Mouse (Mus musculus): ENCODE results near the gene Rsph1. TPM values are rescaled to one million over a fixed set of nuclear protein-coding genes. Genes with fewer than 3 reads are reported as not detected.

The Rsph1 gene
- polyA plus RNA-seq, 1 experiment from 2014 or later, result 0.62 TPM

DNA sequence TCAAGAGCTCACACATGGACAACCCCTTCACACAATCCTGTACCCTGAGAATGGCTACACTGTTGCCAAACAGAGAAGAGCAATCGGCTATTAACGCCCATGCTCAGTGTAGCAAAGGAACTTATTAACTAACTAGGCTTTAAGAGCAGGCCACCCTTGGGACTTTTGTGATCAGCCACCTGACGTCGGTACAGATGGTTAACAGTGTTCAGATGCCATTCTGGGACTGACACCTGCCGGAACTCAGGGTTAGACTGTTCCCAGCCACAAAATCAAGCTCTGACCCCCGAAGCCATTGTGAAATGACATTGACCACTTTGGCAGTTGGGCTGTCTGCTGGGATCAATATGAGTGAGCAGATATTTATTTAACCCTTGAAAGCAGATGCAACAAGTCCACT, 15.8 kb downstream of the Rsph1 start:
- Histone ChIP-seq H3K9ac (replicated peaks; ENCODE audit: low read depth, low read length) (no peak overlapping the region), H3K4me1 (ENCODE audit: control insufficient read depth, insufficient read depth, low read length) (no peaks in the 10 kb centered on the region), H3K4me3 (ENCODE audit: low read depth, low read length) (no peak overlapping the region), H3K27ac (ENCODE audit: low read length) (no peak overlapping the region), H3K27me3 (ENCODE audit: control insufficient read depth, insufficient read depth, low read length) (no peaks in the 10 kb centered on the region), H3K36me3 (ENCODE audit: control insufficient read depth, insufficient read depth, low read length) (no peaks in the 10 kb centered on the region), H3K4me2 (replicated peaks; ENCODE audit: low read depth, low read length) (no peak overlapping the region), H3K9me3 (ENCODE audit: control insufficient read depth, low read depth, low read length) (no peaks in the 10 kb centered on the region)
- WGBS, result 83% methylated on average over 6 of the region's 6 CpGs
- ATAC-seq (ENCODE audit: insufficient number of reproducible peaks, insufficient read depth, low FRiP score, low read depth), result no peak

DNA sequence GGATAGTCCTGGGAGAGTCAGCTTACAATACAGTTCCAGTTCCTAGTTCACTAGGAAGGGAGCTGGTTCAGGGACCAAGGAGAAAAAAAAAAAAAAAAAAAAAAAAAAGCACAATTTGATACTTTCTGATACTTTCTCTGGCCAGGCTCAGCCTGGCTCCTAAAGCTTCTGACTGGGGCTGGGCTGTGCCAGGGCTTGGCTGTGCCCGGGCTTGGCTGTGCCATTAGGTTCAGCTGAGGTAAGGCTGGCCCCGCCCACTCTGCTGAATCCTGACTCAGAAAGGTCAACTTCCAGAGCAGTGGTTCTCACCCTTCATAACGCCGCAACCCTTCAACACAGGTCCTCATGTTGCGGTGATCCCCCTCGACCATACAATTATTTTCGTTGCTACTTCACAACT, 16.8 kb downstream of the Rsph1 start:
- H3K9me3 ChIP-seq (ENCODE audit: control insufficient read depth, low read depth, low read length), result no peaks in the 10 kb centered on the region
- H3K9ac ChIP-seq (replicated peaks; ENCODE audit: low read depth, low read length), result no peak overlapping the region
- H3K27ac ChIP-seq (ENCODE audit: low read length), result no peak overlapping the region
- H3K4me3 ChIP-seq (ENCODE audit: low read depth, low read length), result no peak overlapping the region
- no peak for ATAC-seq (ENCODE audit: insufficient number of reproducible peaks, insufficient read depth, low FRiP score, low read depth)
- no peaks in the 10 kb centered on the region for H3K36me3 ChIP-seq (ENCODE audit: control insufficient read depth, insufficient read depth, low read length)
- 72% methylated on average over 7 of the region's 7 CpGs for WGBS
- H3K4me1 ChIP-seq (ENCODE audit: control insufficient read depth, insufficient read depth, low read length), result no peaks in the 10 kb centered on the region
- no peak overlapping the region for H3K4me2 ChIP-seq (replicated peaks; ENCODE audit: low read depth, low read length)
- no peaks in the 10 kb centered on the region for H3K27me3 ChIP-seq (ENCODE audit: control insufficient read depth, insufficient read depth, low read length)

DNA sequence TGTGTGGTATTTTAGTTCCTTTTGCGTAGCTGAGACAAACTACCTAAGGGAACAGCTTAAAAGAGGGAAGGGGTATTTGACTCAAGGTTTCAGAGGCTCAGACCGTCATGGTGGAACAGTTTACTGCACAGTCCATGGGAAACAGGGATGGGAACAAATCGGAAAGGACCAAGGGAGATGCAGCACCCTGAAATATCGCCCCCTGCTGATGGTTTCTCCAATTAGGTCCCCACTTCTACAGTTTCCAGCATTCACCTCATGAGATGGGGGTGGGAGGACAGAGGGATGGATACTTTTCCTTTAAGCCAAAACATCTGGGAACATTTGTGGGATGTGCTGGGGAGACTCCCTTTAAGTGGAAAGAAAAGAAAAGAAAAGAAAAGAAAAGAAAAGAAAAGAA, 17.4 kb downstream of the Rsph1 start:
- WGBS, result 68% methylated on average over 4 of the region's 4 CpGs
- no peaks in the 10 kb centered on the region for H3K36me3 ChIP-seq (ENCODE audit: control insufficient read depth, insufficient read depth, low read length)
- no peak for ATAC-seq (ENCODE audit: insufficient number of reproducible peaks, insufficient read depth, low FRiP score, low read depth)
- no peak overlapping the region for H3K4me2 ChIP-seq (replicated peaks; ENCODE audit: low read depth, low read length)
- H3K9me3 ChIP-seq (ENCODE audit: control insufficient read depth, low read depth, low read length), result no peaks in the 10 kb centered on the region
- H3K4me3 ChIP-seq (ENCODE audit: low read depth, low read length), result no peak overlapping the region
- H3K27ac ChIP-seq (ENCODE audit: low read length), result no peak overlapping the region
- no peaks in the 10 kb centered on the region for H3K27me3 ChIP-seq (ENCODE audit: control insufficient read depth, insufficient read depth, low read length)
- H3K9ac ChIP-seq (replicated peaks; ENCODE audit: low read depth, low read length), result no peak overlapping the region
- no peaks in the 10 kb centered on the region for H3K4me1 ChIP-seq (ENCODE audit: control insufficient read depth, insufficient read depth, low read length)

DNA sequence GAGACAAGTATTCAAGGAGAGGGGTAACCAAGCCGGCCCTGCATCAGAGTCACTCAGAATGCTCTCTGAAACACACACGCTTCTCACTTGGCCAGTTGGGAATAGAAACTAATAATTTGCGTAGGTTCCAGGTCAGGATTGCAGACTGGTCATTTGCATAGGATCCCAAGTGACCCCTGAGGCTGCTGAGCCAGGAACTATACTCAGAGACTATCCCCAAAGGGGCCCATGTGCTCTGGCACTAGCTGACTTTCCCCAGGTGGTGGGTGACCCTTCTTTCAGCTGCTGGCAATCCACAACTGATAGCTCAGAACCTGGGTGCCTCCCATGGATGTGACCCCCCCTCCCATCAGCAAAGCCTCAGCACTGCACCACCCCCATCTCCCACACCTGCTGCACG, 18.0 kb downstream of the Rsph1 start:
- Histone ChIP-seq H3K4me3 (ENCODE audit: low read depth, low read length) (no peak overlapping the region), H3K9ac (replicated peaks; ENCODE audit: low read depth, low read length) (no peak overlapping the region), H3K9me3 (ENCODE audit: control insufficient read depth, low read depth, low read length) (no peaks in the 10 kb centered on the region), H3K4me1 (ENCODE audit: control insufficient read depth, insufficient read depth, low read length) (no peaks in the 10 kb centered on the region), H3K27me3 (ENCODE audit: control insufficient read depth, insufficient read depth, low read length) (no peaks in the 10 kb centered on the region), H3K4me2 (replicated peaks; ENCODE audit: low read depth, low read length) (no peak overlapping the region), H3K27ac (ENCODE audit: low read length) (no peak overlapping the region), H3K36me3 (ENCODE audit: control insufficient read depth, insufficient read depth, low read length) (no peaks in the 10 kb centered on the region)
- ATAC-seq (ENCODE audit: insufficient number of reproducible peaks, insufficient read depth, low FRiP score, low read depth), result no peak
- WGBS, result 74% methylated on average over 4 of the region's 4 CpGs

DNA sequence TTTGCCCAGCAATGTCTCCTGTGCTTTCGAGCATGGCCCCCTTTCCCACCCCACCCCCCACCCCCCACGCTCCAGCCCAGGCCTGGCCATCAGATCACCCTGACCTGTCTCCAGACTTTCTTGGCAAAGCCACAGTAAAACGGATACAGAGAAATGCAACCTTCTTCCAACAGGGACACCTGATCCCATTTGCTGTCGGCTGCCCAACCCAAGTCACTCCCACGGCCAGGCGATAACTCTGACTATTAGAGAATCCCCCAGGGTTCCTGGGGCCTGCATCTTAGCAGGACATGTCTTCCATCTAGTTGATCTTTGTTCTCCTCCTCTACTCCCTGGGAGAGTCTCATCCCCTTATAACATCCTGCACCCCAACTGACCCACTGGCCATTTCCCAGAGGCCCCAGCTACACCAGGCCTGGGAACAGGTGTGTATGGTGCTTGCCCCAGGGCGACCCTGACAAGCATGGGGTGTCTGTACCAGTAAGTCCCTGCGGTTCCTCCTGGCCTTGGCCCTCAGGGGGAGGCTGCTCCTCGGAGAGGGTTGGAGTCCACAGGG, 18.8 kb downstream of the Rsph1 start:
- Histone ChIP-seq H3K4me2 (replicated peaks; ENCODE audit: low read depth, low read length) (no peak overlapping the region), H3K4me3 (ENCODE audit: low read depth, low read length) (no peak overlapping the region), H3K9ac (replicated peaks; ENCODE audit: low read depth, low read length) (no peak overlapping the region), H3K27me3 (ENCODE audit: control insufficient read depth, insufficient read depth, low read length) (no peaks in the 10 kb centered on the region), H3K36me3 (ENCODE audit: control insufficient read depth, insufficient read depth, low read length) (no peaks in the 10 kb centered on the region), H3K27ac (ENCODE audit: low read length) (no peak overlapping the region), H3K9me3 (ENCODE audit: control insufficient read depth, low read depth, low read length) (no peaks in the 10 kb centered on the region), H3K4me1 (ENCODE audit: control insufficient read depth, insufficient read depth, low read length) (no peaks in the 10 kb centered on the region)
- 86% methylated on average over 9 of the region's 9 CpGs for WGBS
- no peak for ATAC-seq (ENCODE audit: insufficient number of reproducible peaks, insufficient read depth, low FRiP score, low read depth)

DNA sequence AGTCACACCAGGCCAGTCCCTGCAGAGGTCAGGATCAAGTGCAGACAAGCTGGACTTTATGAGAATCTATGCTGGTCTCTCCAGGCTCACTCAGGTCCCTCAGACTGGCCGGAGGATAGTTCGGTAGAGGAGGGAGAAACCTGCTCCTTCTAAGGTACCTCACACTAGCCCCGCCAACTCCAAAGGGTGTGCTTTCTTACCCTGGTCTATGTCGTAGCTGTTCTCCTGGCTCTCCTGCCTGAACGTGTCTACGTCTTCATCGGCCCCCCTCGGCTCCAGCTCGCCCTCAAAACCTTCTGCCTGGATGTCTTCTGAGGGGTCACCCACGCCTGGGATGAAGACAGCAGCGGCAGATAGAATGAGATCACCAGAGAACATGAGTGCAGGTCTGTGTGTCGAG, 19.3 kb downstream of the Rsph1 start:
- no peak overlapping the region for H3K27ac ChIP-seq (ENCODE audit: low read length)
- no peak overlapping the region for H3K4me3 ChIP-seq (ENCODE audit: low read depth, low read length)
- no peaks in the 10 kb centered on the region for H3K27me3 ChIP-seq (ENCODE audit: control insufficient read depth, insufficient read depth, low read length)
- no peaks in the 10 kb centered on the region for H3K9me3 ChIP-seq (ENCODE audit: control insufficient read depth, low read depth, low read length)
- H3K36me3 ChIP-seq (ENCODE audit: control insufficient read depth, insufficient read depth, low read length), result no peaks in the 10 kb centered on the region
- H3K9ac ChIP-seq (replicated peaks; ENCODE audit: low read depth, low read length), result no peak overlapping the region
- H3K4me1 ChIP-seq (ENCODE audit: control insufficient read depth, insufficient read depth, low read length), result no peaks in the 10 kb centered on the region
- H3K4me2 ChIP-seq (replicated peaks; ENCODE audit: low read depth, low read length), result no peak overlapping the region
- ATAC-seq (ENCODE audit: insufficient number of reproducible peaks, insufficient read depth, low FRiP score, low read depth), result no peak
- 89% methylated on average over 12 of the region's 12 CpGs for WGBS

DNA sequence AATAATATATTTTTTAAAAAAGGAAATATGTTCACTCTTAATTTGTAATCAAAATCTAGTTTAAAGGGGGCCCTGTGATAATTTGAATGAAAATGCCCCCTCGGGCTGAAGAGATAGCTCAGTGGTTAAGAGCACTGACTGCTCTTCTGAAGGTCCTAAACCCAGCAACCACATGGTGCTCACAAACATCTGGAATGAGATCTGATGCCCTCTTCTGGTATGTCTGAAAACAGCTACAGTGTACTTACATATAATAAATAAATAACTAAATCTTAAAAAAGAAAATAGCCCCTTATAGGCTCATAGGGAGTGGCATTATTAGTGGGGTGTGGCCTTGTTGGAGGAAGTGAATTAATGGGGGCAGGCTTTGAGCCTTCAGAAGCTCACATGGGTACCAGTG, 20.0 kb downstream of the Rsph1 start:
- no peak overlapping the region for H3K4me3 ChIP-seq (ENCODE audit: low read depth, low read length)
- H3K4me1 ChIP-seq (ENCODE audit: control insufficient read depth, insufficient read depth, low read length), result no peaks in the 10 kb centered on the region
- no peaks in the 10 kb centered on the region for H3K27me3 ChIP-seq (ENCODE audit: control insufficient read depth, insufficient read depth, low read length)
- no peak overlapping the region for H3K27ac ChIP-seq (ENCODE audit: low read length)
- no peaks in the 10 kb centered on the region for H3K9me3 ChIP-seq (ENCODE audit: control insufficient read depth, low read depth, low read length)
- WGBS, result 79% methylated on average over 1 of the region's 1 CpGs
- H3K9ac ChIP-seq (replicated peaks; ENCODE audit: low read depth, low read length), result no peak overlapping the region
- H3K36me3 ChIP-seq (ENCODE audit: control insufficient read depth, insufficient read depth, low read length), result no peaks in the 10 kb centered on the region
- no peak overlapping the region for H3K4me2 ChIP-seq (replicated peaks; ENCODE audit: low read depth, low read length)
- ATAC-seq (ENCODE audit: insufficient number of reproducible peaks, insufficient read depth, low FRiP score, low read depth), result no peak

DNA sequence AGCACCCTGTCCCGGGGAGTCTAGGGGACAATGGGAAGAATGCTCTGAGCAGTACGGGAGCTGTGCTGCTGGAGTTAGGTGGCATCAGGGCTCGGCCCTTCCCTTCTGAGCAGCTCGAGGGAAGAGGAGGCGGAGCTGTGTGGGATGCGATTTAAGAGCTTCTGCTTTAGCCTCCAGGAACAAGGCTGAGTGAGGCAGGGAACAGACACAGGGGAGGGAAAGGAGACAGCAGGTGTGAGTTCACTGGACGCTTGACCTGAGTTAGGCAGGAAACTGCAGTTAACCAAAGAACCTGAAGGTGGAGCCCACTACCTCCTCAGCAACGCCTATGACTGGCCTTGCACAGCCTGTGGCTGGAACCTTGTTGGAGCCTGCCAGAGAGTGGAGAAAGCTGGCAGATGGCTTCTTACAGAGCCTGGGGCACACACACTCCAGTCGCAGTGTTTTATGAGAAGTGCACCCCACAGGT, 22.7 kb downstream of the Rsph1 start:
- Histone ChIP-seq H3K4me2 (replicated peaks; ENCODE audit: low read depth, low read length) (no peak overlapping the region), H3K27ac (ENCODE audit: low read length) (no peak overlapping the region), H3K27me3 (ENCODE audit: control insufficient read depth, insufficient read depth, low read length) (no peaks in the 10 kb centered on the region), H3K9ac (replicated peaks; ENCODE audit: low read depth, low read length) (no peak overlapping the region), H3K4me1 (ENCODE audit: control insufficient read depth, insufficient read depth, low read length) (no peaks in the 10 kb centered on the region), H3K4me3 (ENCODE audit: low read depth, low read length) (no peak overlapping the region), H3K36me3 (ENCODE audit: control insufficient read depth, insufficient read depth, low read length) (no peaks in the 10 kb centered on the region), H3K9me3 (ENCODE audit: control insufficient read depth, low read depth, low read length) (no peaks in the 10 kb centered on the region)
- ATAC-seq (ENCODE audit: insufficient number of reproducible peaks, insufficient read depth, low FRiP score, low read depth), result peak; percentile 76; the same call in 1 of the 2 replicates
- 12% methylated on average over 9 of the region's 9 CpGs for WGBS

DNA sequence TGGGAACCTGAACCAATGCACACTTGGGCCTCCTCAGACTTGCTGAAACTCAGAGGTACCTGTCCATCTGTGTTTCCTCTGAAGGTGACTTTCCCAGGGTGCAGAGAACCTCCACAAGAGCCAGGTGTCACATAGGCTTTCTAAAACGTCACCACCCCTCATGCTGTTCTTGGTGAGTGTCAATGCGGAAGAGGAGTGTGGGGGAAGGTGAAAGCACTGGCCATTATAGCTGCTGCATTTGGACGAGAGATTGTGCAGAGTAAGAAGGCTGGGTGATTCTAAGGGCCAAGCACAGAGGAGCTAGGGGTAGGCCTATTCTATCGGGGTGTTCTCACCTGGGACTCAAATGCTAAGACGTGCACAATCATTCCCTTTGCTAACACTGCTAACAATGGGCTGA, 23.2 kb downstream of the Rsph1 start:
- no peaks in the 10 kb centered on the region for H3K36me3 ChIP-seq (ENCODE audit: control insufficient read depth, insufficient read depth, low read length)
- H3K4me2 ChIP-seq (replicated peaks; ENCODE audit: low read depth, low read length), result no peak overlapping the region
- H3K9ac ChIP-seq (replicated peaks; ENCODE audit: low read depth, low read length), result no peak overlapping the region
- H3K9me3 ChIP-seq (ENCODE audit: control insufficient read depth, low read depth, low read length), result no peaks in the 10 kb centered on the region
- ATAC-seq (ENCODE audit: insufficient number of reproducible peaks, insufficient read depth, low FRiP score, low read depth), result no peak
- H3K27me3 ChIP-seq (ENCODE audit: control insufficient read depth, insufficient read depth, low read length), result no peaks in the 10 kb centered on the region
- 62% methylated on average over 5 of the region's 5 CpGs for WGBS
- H3K4me1 ChIP-seq (ENCODE audit: control insufficient read depth, insufficient read depth, low read length), result no peaks in the 10 kb centered on the region
- H3K27ac ChIP-seq (ENCODE audit: low read length), result no peak overlapping the region
- no peak overlapping the region for H3K4me3 ChIP-seq (ENCODE audit: low read depth, low read length)

Data from stomach, embryonic 14.5 days (tissue).